Mouse (Mus musculus) embryonic facial prominence, embryonic 12.5 days (tissue): ENCODE results near the gene Gtf3c6. TPM values are rescaled to one million over a fixed set of nuclear protein-coding genes. Genes with fewer than 3 reads are reported as not detected.
A peak's percentile ranks its signal among the peaks of the same experiment; 100 is the strongest.

Source experiments
- ATAC-seq: fragments of 200-750 bp; cut with Nextera tagmentation; 2 replicates; pipeline ENCODE4 v1.8.0; 2017; ENCODE audit not compliant: insufficient number of reproducible peaks, insufficient read depth, low FRiP score, low TSS enrichment
- H3K27ac ChIP-seq: fragments of 300-500 bp; sonication (generic); 2 replicates; pipeline ENCODE4 v1.5.1; 2016; ENCODE audit warnings: mild to moderate bottlenecking
- H3K27me3 ChIP-seq: fragments of 300-500 bp; sonication (generic); 2 replicates; pipeline ENCODE4 v1.6.1; 2016; ENCODE audit warnings: mild to moderate bottlenecking, moderate library complexity
- H3K36me3 ChIP-seq: fragments of 300-500 bp; sonication (generic); 2 replicates; pipeline ENCODE4 v1.6.1; 2016; ENCODE audit warnings: mild to moderate bottlenecking
- H3K4me1 ChIP-seq: fragments of 300-500 bp; sonication (generic); 2 replicates; pipeline ENCODE4 v1.6.1; 2016
- H3K4me2 ChIP-seq: fragments of 300-500 bp; sonication (generic); replicated peaks from 2 replicates; pipeline ENCODE4 v1.6.1; 2016; ENCODE audit warnings: mild to moderate bottlenecking, moderate library complexity
- H3K4me3 ChIP-seq: fragments of 300-500 bp; sonication (generic); 2 replicates; pipeline ENCODE4 v1.5.1; 2016; ENCODE audit warnings: mild to moderate bottlenecking
- H3K9ac ChIP-seq: fragments of 300-500 bp; sonication (generic); 2 replicates; pipeline ENCODE4 v1.6.1; 2016; ENCODE audit warnings: mild to moderate bottlenecking, moderate library complexity
- H3K9me3 ChIP-seq: fragments of 300-500 bp; sonication (generic); 2 replicates; pipeline ENCODE4 v1.6.1; 2016; ENCODE audit warnings: mild to moderate bottlenecking, moderate library complexity
- WGBS: fragments of 180-500 bp; shearing (Covaris S2); methylation state at CpG from one replicate; pipeline ENCODE4 v1.1.7; 2016; 5-methylcytosine and 5-hydroxymethylcytosine counted together
- polyA plus RNA-seq: library from polyadenylated mRNA; unstranded; fragments of >200 nt; fragmentation: Nextera tagmentation; extraction: Ambion mirVana; gene quantifications from 2 replicates; pipeline ENCODE4 v1.2.1, GENCODE M21; 2016

Gtf3c6 gene
- polyA plus RNA-seq, 1 experiment from 2014 or later, result 145 TPM

- peak overlapping the region; percentile 64 for H3K4me2 ChIP-seq
Observed at GRCm38 (mm10) chr10:40258401-40258966, 576 bp upstream of the Gtf3c6 start.

GRCm38 (mm10) chr10:40256716-40257115 lies 1.2 kb downstream of the Gtf3c6 start:
- Histone ChIP-seq H3K36me3 (peaks cover 28% of the 10 kb centered on the region), H3K4me3 (peak overlapping the region; percentile 68), H3K4me1 (peaks cover 13% of the 10 kb centered on the region; the same call in 1 of the 2 replicates), H3K27ac (peak overlapping the region; percentile 96), H3K9ac (peak overlapping the region; percentile 83), H3K4me2 (peak overlapping the region; percentile 64), H3K9me3 (no peaks in the 10 kb centered on the region), H3K27me3 (no peaks in the 10 kb centered on the region)
- 2% methylated on average over 5 of the region's 5 CpGs for WGBS
- ATAC-seq, result peak; percentile 81

More at GRCm38 (mm10) chr10:40258401-40258966, 576 bp upstream of the Gtf3c6 start:
- ATAC-seq, result peak; percentile 84
- Histone ChIP-seq H3K9ac (no peak overlapping the region), H3K4me1 (peaks cover 13% of the 10 kb centered on the region; the same call in 1 of the 2 replicates), H3K9me3 (no peaks in the 10 kb centered on the region), H3K27me3 (no peaks in the 10 kb centered on the region), H3K27ac (peak overlapping the region; percentile 96), H3K4me3 (peak overlapping the region; percentile 68; the same call in 1 of the 2 replicates), H3K36me3 (peaks cover 12% of the 10 kb centered on the region)
- under 1% methylated on average over 12 of the region's 12 CpGs for WGBS

GRCm38 (mm10) chr10:40250969-40251368 lies 6.9 kb downstream of the Gtf3c6 start:
- H3K27ac ChIP-seq, result no peak overlapping the region
- no peaks in the 10 kb centered on the region for H3K27me3 ChIP-seq
- H3K4me1 ChIP-seq, result 0 out of 2 replicates have a peak, but pooled peaks cover 4% of the 10 kb centered on the region
- 94% methylated on average over 6 of the region's 6 CpGs for WGBS
- peaks cover 67% of the 10 kb centered on the region for H3K36me3 ChIP-seq
- no peak overlapping the region for H3K4me3 ChIP-seq
- no peaks in the 10 kb centered on the region for H3K9me3 ChIP-seq
- H3K4me2 ChIP-seq, result no peak overlapping the region
- H3K9ac ChIP-seq, result no peak overlapping the region
- no peak for ATAC-seq

GRCm38 (mm10) chr10:40249625-40250024 lies 8.3 kb downstream of the Gtf3c6 start:
- H3K9me3 ChIP-seq, result no peaks in the 10 kb centered on the region
- H3K9ac ChIP-seq, result no peak overlapping the region
- ATAC-seq, result no peak
- H3K4me1 ChIP-seq, result 0 out of 2 replicates have a peak, but pooled peaks cover 3% of the 10 kb centered on the region
- WGBS, result 88% methylated on average over 9 of the region's 9 CpGs
- H3K27me3 ChIP-seq, result no peaks in the 10 kb centered on the region
- H3K27ac ChIP-seq, result no peak overlapping the region
- no peak overlapping the region for H3K4me2 ChIP-seq
- H3K4me3 ChIP-seq, result no peak overlapping the region
- H3K36me3 ChIP-seq, result peaks cover 63% of the 10 kb centered on the region

- H3K4me2 ChIP-seq, result peak overlapping the region; percentile 70
- WGBS, result 34% methylated on average over 11 of the region's 11 CpGs
- no peaks in the 10 kb centered on the region for H3K9me3 ChIP-seq
- H3K27me3 ChIP-seq, result no peaks in the 10 kb centered on the region
- peaks cover 58% of the 10 kb centered on the region for H3K36me3 ChIP-seq
- H3K9ac ChIP-seq, result peak overlapping the region; percentile 65; the same call in 1 of the 2 replicates
- peak overlapping the region; percentile 74; the same call in 1 of the 2 replicates for H3K27ac ChIP-seq
- ATAC-seq, result peak; percentile 22; the same call in 1 of the 2 replicates
- peak overlapping the region; percentile 74 for H3K4me3 ChIP-seq
- 0 out of 2 replicates have a peak, but pooled peaks cover 3% of the 10 kb centered on the region for H3K4me1 ChIP-seq
Observed at GRCm38 (mm10) chr10:40247166-40247716, 10.7 kb downstream of the Gtf3c6 start.

GRCm38 (mm10) chr10:40246374-40247165 lies 11.3 kb downstream of the Gtf3c6 start, which contains the start of gene Rpf2:
Rpf2 (minus strand) TSS chr10:40247036.
- Histone ChIP-seq H3K4me1 (0 out of 2 replicates have a peak, but pooled peaks cover 3% of the 10 kb centered on the region), H3K36me3 (peaks cover 56% of the 10 kb centered on the region), H3K4me3 (peak within 1 kb of the TSS; percentile 74), H3K27ac (peak within 1 kb of the TSS; percentile 74), H3K27me3 (no peaks in the 10 kb centered on the region), H3K9me3 (no peaks in the 10 kb centered on the region), H3K4me2 (peak within 1 kb of the TSS; percentile 70), H3K9ac (peak within 1 kb of the TSS; percentile 65)
- ATAC-seq, result peak; percentile 72; the same call in 1 of the 2 replicates
- WGBS, result under 1% methylated on average over 54 of the region's 54 CpGs

- no peaks in the 10 kb centered on the region for H3K27me3 ChIP-seq
- 93% methylated on average over 5 of the region's 5 CpGs for WGBS
- no peaks in the 10 kb centered on the region for H3K4me1 ChIP-seq
- H3K36me3 ChIP-seq, result peaks cover 59% of the 10 kb centered on the region
- no peak overlapping the region for H3K9ac ChIP-seq
- H3K27ac ChIP-seq, result no peak overlapping the region
- ATAC-seq, result no peak
- no peaks in the 10 kb centered on the region for H3K9me3 ChIP-seq
- H3K4me3 ChIP-seq, result no peak overlapping the region
- no peak overlapping the region for H3K4me2 ChIP-seq
Observed at GRCm38 (mm10) chr10:40237826-40238225, 20.1 kb downstream of the Gtf3c6 start.

- no peaks in the 10 kb centered on the region for H3K9me3 ChIP-seq
- no peak overlapping the region for H3K4me3 ChIP-seq
- no peak overlapping the region for H3K9ac ChIP-seq
- H3K4me2 ChIP-seq, result no peak overlapping the region
- H3K27me3 ChIP-seq, result no peaks in the 10 kb centered on the region
- no peak for ATAC-seq
- H3K27ac ChIP-seq, result no peak overlapping the region
- no peaks in the 10 kb centered on the region for H3K4me1 ChIP-seq
- H3K36me3 ChIP-seq, result peaks cover 65% of the 10 kb centered on the region
- 83% methylated on average over 3 of the region's 3 CpGs for WGBS
Observed at GRCm38 (mm10) chr10:40233241-40233640, 24.7 kb downstream of the Gtf3c6 start.

- Histone ChIP-seq H3K36me3 (peaks cover 59% of the 10 kb centered on the region), H3K27ac (no peak overlapping the region), H3K9me3 (no peaks in the 10 kb centered on the region), H3K9ac (no peak overlapping the region), H3K4me1 (no peaks in the 10 kb centered on the region), H3K27me3 (no peaks in the 10 kb centered on the region), H3K4me3 (no peak overlapping the region), H3K4me2 (no peak overlapping the region)
- no peak for ATAC-seq
- 84% methylated on average over 7 of the region's 7 CpGs for WGBS
Observed at GRCm38 (mm10) chr10:40232442-40232841, 25.5 kb downstream of the Gtf3c6 start.

GRCm38 (mm10) chr10:40229725-40230124 lies 28.2 kb downstream of the Gtf3c6 start:
- Histone ChIP-seq H3K9ac (no peak overlapping the region), H3K4me2 (no peak overlapping the region), H3K27me3 (no peaks in the 10 kb centered on the region), H3K9me3 (no peaks in the 10 kb centered on the region), H3K27ac (no peak overlapping the region), H3K4me3 (no peak overlapping the region), H3K36me3 (peaks cover 63% of the 10 kb centered on the region), H3K4me1 (no peaks in the 10 kb centered on the region)
- 94% methylated on average over 1 of the region's 1 CpGs for WGBS
- ATAC-seq, result no peak

GRCm38 (mm10) chr10:40227660-40228303 lies 30.1 kb downstream of the Gtf3c6 start:
- H3K27me3 ChIP-seq, result no peaks in the 10 kb centered on the region
- H3K4me2 ChIP-seq, result no peak overlapping the region
- H3K27ac ChIP-seq, result 0 out of 2 replicates have a peak overlapping the region, but pooled peaks have one; percentile 17
- no peak for ATAC-seq
- H3K36me3 ChIP-seq, result peaks cover 66% of the 10 kb centered on the region
- 68% methylated on average over 4 of the region's 4 CpGs for WGBS
- H3K4me1 ChIP-seq, result no peaks in the 10 kb centered on the region
- H3K9me3 ChIP-seq, result no peaks in the 10 kb centered on the region
- no peak overlapping the region for H3K9ac ChIP-seq
- no peak overlapping the region for H3K4me3 ChIP-seq
